Mouse (Mus musculus) gastrocnemius, adult 2 months (tissue): ENCODE data around the gene Trmo. TPM values are rescaled to one million over a fixed set of nuclear protein-coding genes. Genes with fewer than 3 reads are reported as not detected.

Experiments used
- DNase-seq: peaks from one replicate; pipeline ENCODE4 v3.0.0; 2022
- H3K27ac ChIP-seq: fragments of 200-600 bp; 2 replicates; pipeline ENCODE4 v1.8.1; 2022; ENCODE audit warnings: mild to moderate bottlenecking
- H3K4me3 ChIP-seq: fragments of 200-600 bp; 2 replicates; pipeline ENCODE4 v1.8.1; 2022; ENCODE audit warnings: mild to moderate bottlenecking, moderate library complexity
- CTCF ChIP-seq: fragments of 200-600 bp; IDR thresholded peaks from 2 replicates; pipeline ENCODE4 v1.8.1; 2022; ENCODE audit warnings: antibody characterized with exemption, mild to moderate bottlenecking, moderate library complexity
- intact Hi-C: fragments of 180-260 bp; cut with DNase I; formaldehyde crosslinking; loops from one replicate; pipeline ENCODE4 v1.15.1; 2025
- total RNA-seq, 2 experiments: library from RNA; stranded (reverse); gene quantifications; 2 replicates each; pipeline ENCODE4 v1.2.3; 2021

The Trmo gene
- total RNA-seq, 2 experiments from 2014 or later, result 2.8 to 3.0 TPM

GRCm38 (mm10) chr4:46343596-46344260, 45.5 kb downstream of the Trmo start, which contains the start of gene Foxe1:
TSS of gene Foxe1 (plus strand) at chr4:46343609.
- H3K4me3 ChIP-seq, result peak within 1 kb of the TSS; percentile 66
- DNase-seq, result peak; percentile 24
- intact Hi-C loops, result no loop called here

GRCm38 (mm10) chr4:46342711-46343286, 46.4 kb downstream of the Trmo start:
- H3K4me3 ChIP-seq, result no peak overlapping the region
- DNase-seq, result no peak
- TF ChIP-seq CTCF, result no peak
- intact Hi-C loops, result no loop called here
- no peak overlapping the region for H3K27ac ChIP-seq

More at GRCm38 (mm10) chr4:46343596-46344260, 45.5 kb downstream of the Trmo start, which contains the start of gene Foxe1:
- H3K27ac ChIP-seq, result no peak within 1 kb of the TSS
- no peak for TF ChIP-seq CTCF

GRCm38 (mm10) chr4:46341831-46342680, 47.2 kb downstream of the Trmo start:
- Histone ChIP-seq H3K27ac (no peak overlapping the region), H3K4me3 (no peak overlapping the region)
- no peak for TF ChIP-seq CTCF
- intact Hi-C loops, result no loop called here
- no peak for DNase-seq

- no peak overlapping the region for H3K27ac ChIP-seq
- intact Hi-C loops, result no loop called here
- no peak for TF ChIP-seq CTCF
- H3K4me3 ChIP-seq, result no peak overlapping the region
- peak; percentile 28 for DNase-seq
Measured at GRCm38 (mm10) chr4:46339584-46339983, 49.7 kb downstream of the Trmo start.

DNA sequence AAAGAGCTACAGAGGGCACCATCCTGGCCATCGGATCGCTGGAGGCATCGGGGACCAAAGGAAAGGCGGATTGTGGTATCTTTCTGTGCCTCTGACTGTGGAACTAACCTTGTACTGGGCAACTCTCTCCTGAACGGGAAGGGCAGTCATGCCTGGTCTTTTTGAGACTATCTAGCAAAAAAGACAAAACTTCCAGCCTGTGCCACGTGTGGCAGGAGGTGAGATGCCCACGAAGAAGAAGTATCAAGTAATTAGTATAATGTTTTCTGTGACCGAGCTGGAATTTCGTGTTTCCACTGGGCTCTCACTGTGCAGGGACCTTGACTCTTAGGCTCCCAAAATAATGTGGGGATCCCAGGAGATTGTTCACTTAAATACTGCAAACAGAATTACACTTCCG, 50.2 kb downstream of the Trmo start:
- Histone ChIP-seq H3K27ac (no peak overlapping the region), H3K4me3 (no peak overlapping the region)
- intact Hi-C loops, result no loop called here
- no peak for TF ChIP-seq CTCF
- DNase-seq, result no peak

DNA sequence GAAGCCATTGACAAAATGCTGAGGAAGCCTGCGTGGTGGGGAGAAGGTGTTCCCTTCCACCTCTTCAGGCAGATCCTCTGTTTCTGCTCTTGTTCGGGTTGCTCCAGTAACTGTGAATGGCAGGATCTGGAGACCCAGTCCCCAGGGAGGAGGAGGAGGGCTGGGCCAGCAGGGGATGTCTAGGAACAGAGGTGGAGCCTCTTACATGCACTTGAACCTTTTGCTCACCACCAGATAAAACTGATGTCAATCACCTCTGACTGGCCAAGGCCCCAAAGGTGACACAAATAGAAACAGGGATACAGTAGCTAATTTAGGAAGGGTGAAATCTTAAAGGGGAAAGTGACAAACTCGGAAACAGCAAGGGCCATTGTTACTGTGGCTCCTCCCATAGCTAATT, 51.2 kb downstream of the Trmo start:
- intact Hi-C loops, result no loop called here
- DNase-seq, result no peak
- Histone ChIP-seq H3K4me3 (no peak overlapping the region), H3K27ac (no peak overlapping the region)
- no peak for TF ChIP-seq CTCF

GRCm38 (mm10) chr4:46335846-46336245, 53.4 kb downstream of the Trmo start:
- DNase-seq, result no peak
- Histone ChIP-seq H3K27ac (no peak overlapping the region), H3K4me3 (no peak overlapping the region)
- no peak for TF ChIP-seq CTCF
- intact Hi-C loops, result no loop called here

DNA sequence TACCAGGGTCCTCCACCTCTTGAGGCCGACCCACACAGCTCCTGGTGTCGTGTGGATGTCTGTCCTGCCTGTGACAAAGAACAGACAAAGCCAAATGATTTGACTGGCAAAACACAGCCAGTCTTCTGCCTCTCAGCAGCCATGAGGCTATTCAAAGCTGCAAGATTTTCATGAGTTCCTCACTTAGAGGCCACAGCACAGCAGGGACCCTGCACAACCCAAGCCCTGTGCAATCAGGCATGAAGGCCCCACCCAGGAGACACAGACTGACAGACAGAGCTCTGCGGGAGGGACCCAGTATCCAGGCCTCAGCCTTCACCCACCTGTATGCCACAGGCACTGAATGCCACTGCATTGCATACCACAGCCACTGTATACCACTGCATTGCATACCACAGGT, 60.3 kb downstream of the Trmo start:
- Histone ChIP-seq H3K4me3 (no peak overlapping the region), H3K27ac (no peak overlapping the region)
- TF ChIP-seq CTCF, result no peak
- intact Hi-C loops, result no loop called here
- no peak for DNase-seq

Other genes with a start within 250 kb of the Trmo start
- 1 to 10 TPM; 6.0 to 6.9 TPM for gene Xpa, start 193.1 kb downstream of the Trmo start, total RNA-seq
- gene Foxe1, start 45.8 kb downstream of the Trmo start, total RNA-seq, result not detected
- gene Hemgn, start 24.1 kb upstream of the Trmo start, total RNA-seq, result not detected
- gene Anp32b, start 61.5 kb upstream of the Trmo start, total RNA-seq, result 10 to 100 TPM; 62.7 to 65.8 TPM
- gene Nans, start 99.8 kb upstream of the Trmo start, total RNA-seq, result 10 to 100 TPM; 15.1 to 20.6 TPM
- gene Trim14, start 146.7 kb upstream of the Trmo start, total RNA-seq, result 1 to 10 TPM in 1 of 2 experiments, under 1 TPM in 1; 0.56 to 1.2 TPM
- gene Coro2a, start 212.8 kb upstream of the Trmo start, total RNA-seq, result under 1 TPM; 0.10 to 0.39 TPM